Mouse (Mus musculus) heart, adult 2 months (tissue): ENCODE data around the gene Cyp2d10.

Experiments
- CTCF ChIP-seq: fragments of 200-600 bp; IDR thresholded peaks from 2 replicates; pipeline ENCODE4 v1.8.1; 2022; ENCODE audit warnings: antibody characterized with exemption, mild to moderate bottlenecking, moderate library complexity
- EP300 ChIP-seq: fragments of 200-500 bp; IDR thresholded peaks from 2 replicates; pipeline ENCODE4 v1.6.1; 2011; ENCODE audit warnings: low read depth, low read length, control low read depth; ENCODE audit not compliant: insufficient read depth
- POLR2A ChIP-seq: fragments of 200-500 bp; IDR thresholded peaks from 2 replicates; pipeline ENCODE4 v1.6.1; 2011; ENCODE audit warnings: mild to moderate bottlenecking, low read depth, low read length, control low read depth; ENCODE audit not compliant: insufficient read depth

DNA sequence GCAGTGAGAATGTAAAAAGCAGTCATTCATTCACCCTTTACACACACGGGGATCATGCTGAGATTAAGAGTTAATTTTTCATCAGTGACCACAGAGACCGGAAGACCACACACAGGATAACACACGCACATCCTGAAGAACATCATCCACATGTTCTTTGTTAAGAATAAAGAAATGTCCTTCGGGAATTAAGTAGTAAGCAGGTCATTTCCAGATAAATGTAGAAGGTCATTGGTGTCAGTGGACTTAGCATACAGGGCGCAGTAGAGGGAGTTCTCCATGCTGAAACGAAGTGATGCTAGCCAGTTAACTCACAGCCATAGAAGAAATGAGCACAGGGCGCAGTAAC, 26.3 kb downstream of the Cyp2d10 start:
- TF ChIP-seq POLR2A: no peak
- peak; percentile 26; the same call in 1 of the 2 replicates for TF ChIP-seq CTCF
- no peak for TF ChIP-seq EP300
